Mouse (Mus musculus): ENCODE results near the gene Anks1. TPM values are rescaled to one million over a fixed set of nuclear protein-coding genes. Genes with fewer than 3 reads are reported as not detected.

Anks1 gene
- polyA plus RNA-seq, 1 experiment: 16.1 TPM

DNA sequence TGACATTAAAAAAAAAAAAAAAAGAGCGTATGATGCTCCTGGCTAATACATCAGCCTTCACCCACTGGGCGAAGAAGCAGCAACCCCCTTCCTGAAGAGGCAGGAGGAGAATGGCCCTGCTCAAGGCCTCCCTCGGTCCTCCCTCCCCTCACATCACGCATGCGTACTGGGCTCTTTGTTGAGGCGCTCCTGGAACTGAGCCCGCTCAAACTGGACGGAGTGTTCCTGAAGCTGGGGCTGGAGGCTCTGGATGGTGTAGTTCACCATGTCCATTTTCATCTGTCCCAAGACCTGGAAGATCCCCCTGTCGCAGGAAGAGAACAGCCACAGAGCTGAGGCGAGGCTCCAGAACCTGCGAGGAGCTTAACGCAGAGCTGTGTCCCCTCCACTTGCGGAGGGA, 161.2 kb downstream of the Anks1 start:
- H3K36me3 ChIP-seq (ENCODE audit: control insufficient read depth, insufficient read depth, low read length): no peaks in the 10 kb centered on the region; the same call in 1 of the 2 replicates
- H3K27ac ChIP-seq (ENCODE audit: control insufficient read depth, insufficient read depth, low read depth, low read length): no peak overlapping the region
- no peak for TF ChIP-seq POLR2A (IDR thresholded peaks at IDR 0.05; ENCODE audit: control insufficient read depth, low read depth, low read length)
- TF ChIP-seq CTCF (IDR thresholded peaks at IDR 0.05; ENCODE audit: control insufficient read depth, insufficient read depth, insufficient replicate concordance, low read depth, low read length): no peak
- H3K4me3 ChIP-seq (ENCODE audit: control insufficient read depth, low read depth, low read length): no peak overlapping the region; the same call in 1 of the 2 replicates
- H3K27me3 ChIP-seq (ENCODE audit: control insufficient read depth, insufficient read depth, low read length): no peaks in the 10 kb centered on the region
- peaks cover 6% of the 10 kb centered on the region for H3K4me1 ChIP-seq (ENCODE audit: control insufficient read depth, insufficient read depth, low read length)

DNA sequence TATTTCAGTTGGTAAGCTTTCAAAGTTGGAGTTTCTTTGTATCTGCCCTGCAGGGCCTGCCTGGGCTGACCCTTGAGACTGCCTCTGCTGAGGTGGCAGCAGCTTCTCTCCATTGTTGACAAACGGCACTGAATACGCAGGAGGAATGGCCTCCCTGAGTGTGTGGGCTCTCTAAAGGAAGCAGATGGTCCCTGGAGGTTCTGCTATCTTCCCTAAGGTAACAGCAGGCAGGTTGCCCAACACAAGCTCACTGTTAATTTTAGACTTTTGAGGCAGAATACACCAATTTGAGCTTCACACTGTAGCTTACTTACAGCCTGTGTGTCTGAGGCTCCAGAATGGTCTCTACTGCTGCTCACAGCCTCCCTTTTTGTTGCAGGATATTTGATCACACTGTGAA, 163.6 kb downstream of the Anks1 start:
- H3K4me3 ChIP-seq (ENCODE audit: control insufficient read depth, low read depth, low read length): no peak overlapping the region
- H3K27ac ChIP-seq (ENCODE audit: control insufficient read depth, insufficient read depth, low read depth, low read length): no peak overlapping the region
- peaks cover 6% of the 10 kb centered on the region for H3K4me1 ChIP-seq (ENCODE audit: control insufficient read depth, insufficient read depth, low read length)
- TF ChIP-seq POLR2A (IDR thresholded peaks at IDR 0.05; ENCODE audit: control insufficient read depth, low read depth, low read length): no peak
- no peak for TF ChIP-seq CTCF (IDR thresholded peaks at IDR 0.05; ENCODE audit: control insufficient read depth, insufficient read depth, insufficient replicate concordance, low read depth, low read length)
- H3K36me3 ChIP-seq (ENCODE audit: control insufficient read depth, insufficient read depth, low read length): no peaks in the 10 kb centered on the region; the same call in 1 of the 2 replicates
- no peaks in the 10 kb centered on the region for H3K27me3 ChIP-seq (ENCODE audit: control insufficient read depth, insufficient read depth, low read length)

DNA sequence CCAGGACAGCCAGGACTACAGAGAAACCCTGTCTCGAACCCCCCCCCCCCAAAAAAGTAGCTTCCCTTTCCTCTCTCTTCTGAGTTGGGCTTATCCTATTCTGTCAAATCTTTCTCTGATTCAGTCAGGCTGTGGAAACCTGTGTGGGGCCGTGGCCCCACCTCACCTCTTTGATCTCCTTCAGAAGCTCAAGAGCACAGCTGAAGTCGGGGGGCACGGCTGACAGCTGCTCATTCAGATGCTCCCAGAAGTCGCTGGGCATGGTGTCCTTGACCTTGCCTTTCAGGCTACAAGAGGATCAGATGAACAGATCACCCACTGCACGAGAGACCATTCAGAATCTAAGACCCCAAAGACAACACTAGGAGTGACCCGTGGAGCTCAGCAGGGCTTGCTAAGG, 165.4 kb downstream of the Anks1 start:
- TF ChIP-seq CTCF (IDR thresholded peaks at IDR 0.05; ENCODE audit: control insufficient read depth, insufficient read depth, insufficient replicate concordance, low read depth, low read length) (no peak), POLR2A (IDR thresholded peaks at IDR 0.05; ENCODE audit: control insufficient read depth, low read depth, low read length) (no peak)
- H3K27ac ChIP-seq (ENCODE audit: control insufficient read depth, insufficient read depth, low read depth, low read length): no peak overlapping the region
- H3K36me3 ChIP-seq (ENCODE audit: control insufficient read depth, insufficient read depth, low read length): peaks cover 4% of the 10 kb centered on the region
- peak overlapping the region; percentile 29 for H3K4me3 ChIP-seq (ENCODE audit: control insufficient read depth, low read depth, low read length)
- no peaks in the 10 kb centered on the region for H3K27me3 ChIP-seq (ENCODE audit: control insufficient read depth, insufficient read depth, low read length)
- H3K4me1 ChIP-seq (ENCODE audit: control insufficient read depth, insufficient read depth, low read length): peaks cover 6% of the 10 kb centered on the region

DNA sequence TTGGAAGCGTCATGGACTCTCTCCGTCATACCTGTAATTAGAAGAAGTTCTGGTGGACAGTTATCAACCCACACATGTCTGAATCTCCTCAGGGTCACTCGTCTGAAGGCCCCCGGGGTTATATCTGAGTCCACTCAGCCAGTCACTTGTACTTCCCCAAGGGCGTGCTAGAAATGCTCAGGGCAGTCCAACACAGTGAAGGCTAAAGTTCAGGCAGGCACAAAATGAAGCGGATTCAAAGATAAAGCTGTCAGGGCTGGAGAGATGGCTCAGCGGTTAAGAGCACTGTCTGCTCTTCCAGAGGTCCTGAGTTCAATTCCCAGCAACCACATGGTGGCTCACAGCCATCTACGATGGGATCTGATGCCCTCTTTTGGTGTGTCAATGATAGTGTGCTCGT, 168.9 kb downstream of the Anks1 start:
- Histone ChIP-seq H3K4me1 (ENCODE audit: control insufficient read depth, insufficient read depth, low read length) (peaks cover 9% of the 10 kb centered on the region), H3K36me3 (ENCODE audit: control insufficient read depth, insufficient read depth, low read length) (peaks cover 4% of the 10 kb centered on the region), H3K27me3 (ENCODE audit: control insufficient read depth, insufficient read depth, low read length) (no peaks in the 10 kb centered on the region), H3K4me3 (ENCODE audit: control insufficient read depth, low read depth, low read length) (peak overlapping the region; percentile 91), H3K27ac (ENCODE audit: control insufficient read depth, insufficient read depth, low read depth, low read length) (peak overlapping the region; percentile 30; the same call in 1 of the 2 replicates)
- TF ChIP-seq CTCF (IDR thresholded peaks at IDR 0.05; ENCODE audit: control insufficient read depth, insufficient read depth, insufficient replicate concordance, low read depth, low read length): no peak
- TF ChIP-seq POLR2A (IDR thresholded peaks at IDR 0.05; ENCODE audit: control insufficient read depth, low read depth, low read length): no peak

DNA sequence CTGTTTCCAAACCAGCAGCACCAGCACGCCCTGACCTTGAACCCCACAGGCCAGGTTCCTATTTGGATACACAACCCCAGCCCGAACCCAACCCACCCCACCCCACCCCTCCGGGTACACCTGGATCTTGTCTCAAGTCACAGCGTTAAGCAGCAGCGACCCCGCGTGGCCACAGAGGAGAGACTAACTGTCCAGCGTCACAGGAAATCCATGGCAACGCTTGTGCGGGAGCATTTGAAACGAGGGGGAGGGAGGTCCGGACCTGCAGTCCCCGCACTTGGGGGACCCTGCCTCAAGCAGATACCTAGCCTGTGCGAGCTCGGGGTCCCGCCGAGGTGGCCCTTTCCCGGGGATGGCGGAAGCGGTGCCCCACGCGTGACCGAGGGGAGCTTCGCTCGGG, 170.5 kb downstream of the Anks1 start:
- TF ChIP-seq POLR2A (IDR thresholded peaks at IDR 0.05; ENCODE audit: control insufficient read depth, low read depth, low read length) (peak; percentile 79; the same call in 1 of the 2 replicates), CTCF (IDR thresholded peaks at IDR 0.05; ENCODE audit: control insufficient read depth, insufficient read depth, insufficient replicate concordance, low read depth, low read length) (peak; percentile 77; the same call in 1 of the 2 replicates)
- Histone ChIP-seq H3K27me3 (ENCODE audit: control insufficient read depth, insufficient read depth, low read length) (0 out of 2 replicates have a peak, but pooled peaks cover 1% of the 10 kb centered on the region), H3K36me3 (ENCODE audit: control insufficient read depth, insufficient read depth, low read length) (peaks cover 4% of the 10 kb centered on the region), H3K27ac (ENCODE audit: control insufficient read depth, insufficient read depth, low read depth, low read length) (peak overlapping the region; percentile 93), H3K4me3 (ENCODE audit: control insufficient read depth, low read depth, low read length) (peak overlapping the region; percentile 91), H3K4me1 (ENCODE audit: control insufficient read depth, insufficient read depth, low read length) (peaks cover 12% of the 10 kb centered on the region)

DNA sequence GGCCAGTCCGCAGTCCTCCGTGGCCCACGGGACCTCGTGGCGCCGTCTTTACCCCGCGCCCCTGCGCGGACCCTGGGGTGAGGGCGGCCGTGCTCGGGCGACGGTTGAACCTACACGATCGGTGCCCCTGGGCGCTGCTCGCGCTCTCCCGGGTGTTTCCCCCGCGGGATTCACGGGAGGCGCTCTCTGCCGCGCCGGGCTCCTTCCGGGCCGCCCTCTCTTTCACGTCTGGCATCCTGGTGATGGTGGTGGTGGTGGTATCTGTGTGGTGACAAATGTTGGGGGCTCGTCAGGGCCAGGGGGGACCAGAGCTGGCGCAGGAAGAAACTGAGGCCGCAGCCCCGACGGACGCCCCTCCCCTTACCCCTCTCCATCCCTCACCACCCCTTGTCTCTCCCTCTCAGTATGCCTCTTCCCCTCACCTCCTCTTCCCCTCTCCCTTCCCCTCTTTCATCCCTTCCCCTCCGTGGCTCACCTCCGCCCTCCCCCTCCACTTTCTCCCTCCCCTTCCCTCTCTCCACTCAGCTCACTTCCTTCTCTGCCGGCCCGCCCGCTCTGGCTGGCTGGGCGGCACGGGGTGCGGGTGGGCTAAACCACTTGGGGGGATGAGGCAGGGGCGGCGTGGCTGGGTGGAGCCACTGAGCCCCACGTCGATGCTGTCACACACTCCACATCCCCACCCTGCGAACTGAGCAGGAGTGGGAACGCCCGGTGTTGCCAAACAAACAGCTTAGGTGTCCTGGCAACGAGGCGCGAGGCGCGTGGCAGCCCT, 171.1 kb downstream of the Anks1 start, which contains the start of gene Tcp11:
Tcp11 (minus strand) TSS at position 595 of the 772 bp plus-strand sequence.
- Histone ChIP-seq H3K27me3 (ENCODE audit: control insufficient read depth, insufficient read depth, low read length) (0 out of 2 replicates have a peak, but pooled peaks cover 2% of the 10 kb centered on the region), H3K36me3 (ENCODE audit: control insufficient read depth, insufficient read depth, low read length) (peaks cover 4% of the 10 kb centered on the region), H3K27ac (ENCODE audit: control insufficient read depth, insufficient read depth, low read depth, low read length) (peak within 1 kb of the TSS; percentile 97), H3K4me1 (ENCODE audit: control insufficient read depth, insufficient read depth, low read length) (peaks cover 17% of the 10 kb centered on the region), H3K4me3 (ENCODE audit: control insufficient read depth, low read depth, low read length) (peak within 1 kb of the TSS; percentile 91)
- TF ChIP-seq POLR2A (IDR thresholded peaks at IDR 0.05; ENCODE audit: control insufficient read depth, low read depth, low read length) (peak; percentile 78), CTCF (IDR thresholded peaks at IDR 0.05; ENCODE audit: control insufficient read depth, insufficient read depth, insufficient replicate concordance, low read depth, low read length) (no peak)

DNA sequence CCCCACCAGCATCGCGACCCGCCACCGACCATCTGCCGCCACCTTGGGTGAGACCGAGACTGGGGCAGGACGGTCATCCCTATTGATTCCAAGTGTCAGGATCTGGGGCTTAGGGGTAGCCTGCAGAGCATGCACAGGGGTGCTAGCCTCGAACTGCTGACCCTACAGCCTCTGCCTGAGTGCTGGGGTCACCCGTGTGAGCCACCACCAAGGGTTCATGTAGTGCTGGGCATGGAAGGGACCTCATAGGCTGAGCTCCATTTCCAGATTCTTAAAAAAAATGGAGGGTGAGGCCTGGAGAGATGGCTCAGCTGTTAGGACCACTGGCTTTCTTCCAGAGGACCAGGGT, 171.7 kb downstream of the Anks1 start:
- Histone ChIP-seq H3K27me3 (ENCODE audit: control insufficient read depth, insufficient read depth, low read length) (0 out of 2 replicates have a peak, but pooled peaks cover 2% of the 10 kb centered on the region), H3K4me1 (ENCODE audit: control insufficient read depth, insufficient read depth, low read length) (peaks cover 19% of the 10 kb centered on the region), H3K4me3 (ENCODE audit: control insufficient read depth, low read depth, low read length) (peak overlapping the region; percentile 91), H3K36me3 (ENCODE audit: control insufficient read depth, insufficient read depth, low read length) (peaks cover 4% of the 10 kb centered on the region), H3K27ac (ENCODE audit: control insufficient read depth, insufficient read depth, low read depth, low read length) (peak overlapping the region; percentile 97)
- TF ChIP-seq CTCF (IDR thresholded peaks at IDR 0.05; ENCODE audit: control insufficient read depth, insufficient read depth, insufficient replicate concordance, low read depth, low read length) (no peak), POLR2A (IDR thresholded peaks at IDR 0.05; ENCODE audit: control insufficient read depth, low read depth, low read length) (peak; percentile 50; the same call in 1 of the 2 replicates)
